Mouse (Mus musculus): ENCODE measurements around the gene Spg7. TPM values are rescaled to one million over a fixed set of nuclear protein-coding genes. Genes with fewer than 3 reads are reported as not detected.

The Spg7 gene
- total and polyA plus RNA-seq, 3 experiments, result 28.9 to 36.0 TPM; not detected in 1

DNA sequence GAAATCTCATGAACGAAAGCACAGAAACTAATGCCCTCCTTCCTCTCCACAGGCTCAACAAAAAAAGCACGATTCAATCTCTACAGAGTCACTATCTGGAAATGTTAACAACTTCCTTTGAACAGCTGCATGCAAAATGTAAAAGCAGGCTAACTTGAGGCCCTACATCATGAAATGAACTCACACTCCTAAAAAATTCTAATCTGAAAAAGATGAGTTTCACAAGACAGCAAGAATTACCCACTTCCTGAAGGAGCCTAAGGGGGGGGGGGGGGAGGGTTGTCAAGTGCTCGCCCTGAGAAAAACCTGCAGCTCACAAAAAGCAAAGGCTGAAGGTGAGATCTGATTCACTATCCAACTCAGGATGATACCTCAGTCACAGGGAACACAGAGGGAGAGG lies 47.7 kb upstream of the Spg7 start:
- no peak overlapping the region for H3K4me3 ChIP-seq (ENCODE audit: control insufficient read depth in 1 of 2, insufficient read depth in 1 of 2, low read depth in 2 of 2, low read length in 2 of 2)
- no peaks in the 10 kb centered on the region for H3K27me3 ChIP-seq (ENCODE audit: control insufficient read depth in 1 of 2, insufficient read depth in 2 of 2, low read length in 2 of 2)
- H3K4me1 ChIP-seq (ENCODE audit: control insufficient read depth in 1 of 2, insufficient read depth in 2 of 2, low read length in 2 of 2), result peaks cover 0 to 5% of the 10 kb centered on the region in 2 experiments; a peak in 1 of 4 replicates
- DNase-seq (ENCODE audit: low read depth, low spot score), result no peak
- H3K27ac ChIP-seq (ENCODE audit: control insufficient read depth, low read depth, low read length), result no peak overlapping the region
- no peak overlapping the region for H3K9ac ChIP-seq (ENCODE audit: control insufficient read depth, low read depth, low read length, poor library complexity, severe bottlenecking)
- TF ChIP-seq MYB (IDR thresholded peaks at IDR 0.05; ENCODE audit: low read depth, low read length) (no peak), POLR2AphosphoS2 (IDR thresholded peaks at IDR 0.05; ENCODE audit: low read length) (no peak), POLR2A (IDR thresholded peaks at IDR 0.05; ENCODE audit: control insufficient read depth in 1 of 2, insufficient read depth in 1 of 2, low read depth in 1 of 2, low read length in 2 of 2, poor library complexity in 1 of 2) (no peak), NELFE (IDR thresholded peaks at IDR 0.05; ENCODE audit: low read depth, low read length) (no peak), ELF1 (IDR thresholded peaks at IDR 0.05; ENCODE audit: low read depth, low read length) (no peak)
- H3K36me3 ChIP-seq (ENCODE audit: control insufficient read depth in 1 of 2, insufficient read depth in 2 of 2, low read length in 2 of 2), result peaks cover 9 to 15% of the 10 kb centered on the region in 2 experiments; a peak in 3 of 4 replicates
- H3K9me3 ChIP-seq (replicated peaks; ENCODE audit: insufficient read depth, low read length), result no peaks in the 10 kb centered on the region
- peaks cover 84% of the 10 kb centered on the region for H3K79me2 ChIP-seq (ENCODE audit: control insufficient read depth, insufficient read depth, low read length, poor library complexity)

- H3K36me3 ChIP-seq (ENCODE audit: control insufficient read depth in 1 of 2, insufficient read depth in 2 of 2, low read length in 2 of 2), result peaks cover 12 to 25% of the 10 kb centered on the region in 2 experiments
- no peaks in the 10 kb centered on the region for H3K27me3 ChIP-seq (ENCODE audit: control insufficient read depth in 1 of 2, insufficient read depth in 2 of 2, low read length in 2 of 2)
- H3K4me1 ChIP-seq (ENCODE audit: control insufficient read depth in 1 of 2, insufficient read depth in 2 of 2, low read length in 2 of 2), result peaks cover 3 to 7% of the 10 kb centered on the region in 2 experiments; a peak in 2 of 4 replicates
- no peaks in the 10 kb centered on the region for H3K9me3 ChIP-seq (replicated peaks; ENCODE audit: insufficient read depth, low read length)
- no peak overlapping the region for H3K9ac ChIP-seq (ENCODE audit: control insufficient read depth, low read depth, low read length, poor library complexity, severe bottlenecking)
- H3K4me3 ChIP-seq (ENCODE audit: control insufficient read depth in 1 of 2, insufficient read depth in 1 of 2, low read depth in 2 of 2, low read length in 2 of 2), result no peak overlapping the region
- no peak for DNase-seq (ENCODE audit: low read depth, low spot score)
- H3K79me2 ChIP-seq (ENCODE audit: control insufficient read depth, insufficient read depth, low read length, poor library complexity), result peaks cover 86% of the 10 kb centered on the region
- TF ChIP-seq TCF12 (IDR thresholded peaks at IDR 0.05; ENCODE audit: low read depth, low read length) (no peak), ZKSCAN1 (IDR thresholded peaks at IDR 0.05; ENCODE audit: low read depth, low read length) (no peak), GABPA (IDR thresholded peaks at IDR 0.05; ENCODE audit: low read depth, low read length) (no peak), USF2 (IDR thresholded peaks at IDR 0.05; ENCODE audit: borderline replicate concordance in 1 of 2, insufficient read depth in 1 of 2, low read depth in 1 of 2, low read length in 2 of 2) (no peak), TAL1 (IDR thresholded peaks at IDR 0.05; ENCODE audit: low read length) (no peak), MXI1 (IDR thresholded peaks at IDR 0.05; ENCODE audit: low read depth, low read length) (no peak), NELFE (IDR thresholded peaks at IDR 0.05; ENCODE audit: low read depth, low read length) (no peak), MYB (IDR thresholded peaks at IDR 0.05; ENCODE audit: low read depth, low read length) (no peak)
- H3K27ac ChIP-seq (ENCODE audit: control insufficient read depth, low read depth, low read length), result no peak overlapping the region
Observed at GRCm38 (mm10) chr8:123017143-123017542, 45.6 kb upstream of the Spg7 start.

DNA sequence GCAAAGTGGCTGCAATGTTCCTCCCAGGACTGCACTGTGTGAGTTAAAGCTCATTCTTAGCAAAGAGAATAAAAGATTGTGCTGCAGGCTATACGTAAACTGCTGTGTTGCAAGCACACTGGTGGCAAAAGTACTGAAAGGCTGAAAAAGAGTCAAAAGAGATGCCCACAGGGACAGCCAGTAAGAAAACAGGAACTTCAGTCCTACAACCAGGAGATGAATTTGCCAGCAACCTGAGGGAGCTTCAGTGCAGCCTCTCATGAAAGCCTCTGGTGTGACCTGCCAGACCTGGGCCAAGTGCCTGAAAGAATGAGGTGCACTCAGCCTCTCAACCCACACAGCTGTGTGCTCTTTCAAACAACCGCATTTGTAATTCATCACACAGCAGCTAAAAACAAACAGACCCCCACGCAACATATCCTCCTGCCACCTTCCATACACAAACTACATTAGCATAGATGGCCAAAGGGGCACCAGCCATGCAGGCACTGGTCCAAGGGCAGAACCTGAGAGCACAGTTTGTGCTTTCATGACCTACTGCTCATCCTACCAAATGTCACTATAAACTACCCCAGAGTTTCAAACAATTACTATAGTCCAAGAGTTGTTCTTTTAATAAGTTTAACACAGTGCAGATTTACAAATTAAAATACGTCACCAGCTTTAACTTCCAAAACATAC lies 44.1 kb upstream of the Spg7 start:
- H3K9ac ChIP-seq (ENCODE audit: control insufficient read depth, low read depth, low read length, poor library complexity, severe bottlenecking), result no peak overlapping the region
- peaks cover 14 to 26% of the 10 kb centered on the region in 2 experiments for H3K36me3 ChIP-seq (ENCODE audit: control insufficient read depth in 1 of 2, insufficient read depth in 2 of 2, low read length in 2 of 2)
- TF ChIP-seq POLR2AphosphoS5 (IDR thresholded peaks at IDR 0.05; ENCODE audit: borderline replicate concordance, low read depth, low read length) (no peak), TBP (IDR thresholded peaks at IDR 0.05; ENCODE audit: low read depth, low read length) (no peak), RCOR1 (IDR thresholded peaks at IDR 0.05; ENCODE audit: low read depth, low read length) (no peak), SIN3A (IDR thresholded peaks at IDR 0.05; ENCODE audit: low read length) (no peak), HCFC1 (IDR thresholded peaks at IDR 0.05; ENCODE audit: low read depth, low read length) (no peak), NRF1 (IDR thresholded peaks at IDR 0.05; ENCODE audit: insufficient read depth, low read depth, low read length, poor library complexity, severe bottlenecking) (no peak), MYB (IDR thresholded peaks at IDR 0.05; ENCODE audit: low read depth, low read length) (no peak), KAT2A (conservative IDR thresholded peaks at IDR 0.05; ENCODE audit: low read depth, low read length) (no peak), UBTF (IDR thresholded peaks at IDR 0.05; ENCODE audit: borderline replicate concordance, insufficient read depth, low read depth, low read length) (no peak), CTCF (IDR thresholded peaks at IDR 0.05 in 2 of 3, conservative IDR thresholded peaks at IDR 0.05 in 1 of 3; ENCODE audit: control insufficient read depth in 1 of 3, insufficient read depth in 1 of 3, low read depth in 2 of 3, low read length in 3 of 3, poor library complexity in 1 of 3, severe bottlenecking in 1 of 3) (no peak), ZC3H11A (IDR thresholded peaks at IDR 0.05; ENCODE audit: low read depth, low read length) (no peak)
- H3K27me3 ChIP-seq (ENCODE audit: control insufficient read depth in 1 of 2, insufficient read depth in 2 of 2, low read length in 2 of 2), result no peaks in the 10 kb centered on the region
- no peaks in the 10 kb centered on the region for H3K9me3 ChIP-seq (replicated peaks; ENCODE audit: insufficient read depth, low read length)
- H3K4me1 ChIP-seq (ENCODE audit: control insufficient read depth in 1 of 2, insufficient read depth in 2 of 2, low read length in 2 of 2), result peaks cover 3 to 7% of the 10 kb centered on the region in 2 experiments; a peak in 2 of 4 replicates
- no peak overlapping the region for H3K27ac ChIP-seq (ENCODE audit: control insufficient read depth, low read depth, low read length)
- no peak overlapping the region for H3K4me3 ChIP-seq (ENCODE audit: control insufficient read depth in 1 of 2, insufficient read depth in 1 of 2, low read depth in 2 of 2, low read length in 2 of 2)
- peaks cover 90% of the 10 kb centered on the region for H3K79me2 ChIP-seq (ENCODE audit: control insufficient read depth, insufficient read depth, low read length, poor library complexity)
- DNase-seq (ENCODE audit: low read depth, low spot score), result no peak

All from MEL (cell line).